Mouse (Mus musculus) spleen, embryonic (tissue): Measurements from ENCODE around the gene Nol4l.

Source experiments
- CTCF ChIA-PET: fragments of 350-600 bp; sonication (Branson Sonifier 250); formaldehyde crosslinking; loops from one replicate; lab custom pipeline; 2022; lab: Charles Lee

The Nol4l gene

DNA sequence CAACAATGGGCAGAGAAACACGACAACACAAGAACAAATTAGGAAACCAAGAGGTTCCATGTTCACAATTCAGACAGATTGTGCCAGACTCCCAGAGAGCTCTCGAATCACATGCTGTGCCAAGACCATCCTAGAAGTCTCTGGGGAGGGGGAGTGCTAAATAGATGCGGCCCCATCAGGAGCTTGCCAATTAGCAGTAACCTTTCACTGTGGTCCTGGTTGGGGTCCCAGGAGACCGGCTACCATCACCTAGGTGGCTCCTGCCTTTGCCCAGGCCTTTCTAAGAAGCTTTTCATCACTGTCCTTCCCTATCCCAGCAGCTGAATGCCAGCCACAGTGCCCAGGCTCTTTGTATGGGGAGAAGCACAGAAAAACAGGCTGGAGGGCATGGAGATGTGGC, 45.7 kb downstream of the Nol4l start:
- CTCF ChIA-PET = no interaction called here

- CTCF ChIA-PET = no interaction called here
Observed at GRCm38 (mm10) chr2:153483118-153483983, 46.4 kb downstream of the Nol4l start.

DNA sequence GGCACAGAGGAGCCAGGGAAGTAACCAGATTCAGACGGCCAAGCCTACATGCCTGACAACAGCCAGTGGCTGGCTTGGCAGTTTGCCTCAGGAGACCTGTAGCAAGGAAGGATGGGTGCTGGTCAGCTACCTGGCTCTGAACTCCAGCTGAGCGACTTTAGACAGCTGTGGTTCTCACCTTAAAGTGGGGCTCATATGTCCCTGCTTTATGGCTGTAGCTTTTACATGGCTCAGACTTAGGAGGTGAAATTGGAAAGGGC, 48.0 kb downstream of the Nol4l start:
- CTCF ChIA-PET = interaction anchor here (0.8 to 2.6 kb wide), 2 partner anchors 71 to 104 kb away, joined by 3 to 9 read pairs; no protein-coding TSS in a partner anchor

GRCm38 (mm10) chr2:153481108-153481860, 48.5 kb downstream of the Nol4l start:
- CTCF ChIA-PET = interaction anchor here (0.6 to 2.6 kb wide), 3 partner anchors 71 to 179 kb away, joined by 3 to 9 read pairs (median 7); no protein-coding TSS in a partner anchor

- CTCF ChIA-PET = interaction anchor here (0.6 to 2.6 kb wide), 3 partner anchors 68 to 107 kb away, joined by 3 to 10 read pairs (median 9); no protein-coding TSS in a partner anchor
Observed at GRCm38 (mm10) chr2:153479486-153479885, 50.3 kb downstream of the Nol4l start.

DNA sequence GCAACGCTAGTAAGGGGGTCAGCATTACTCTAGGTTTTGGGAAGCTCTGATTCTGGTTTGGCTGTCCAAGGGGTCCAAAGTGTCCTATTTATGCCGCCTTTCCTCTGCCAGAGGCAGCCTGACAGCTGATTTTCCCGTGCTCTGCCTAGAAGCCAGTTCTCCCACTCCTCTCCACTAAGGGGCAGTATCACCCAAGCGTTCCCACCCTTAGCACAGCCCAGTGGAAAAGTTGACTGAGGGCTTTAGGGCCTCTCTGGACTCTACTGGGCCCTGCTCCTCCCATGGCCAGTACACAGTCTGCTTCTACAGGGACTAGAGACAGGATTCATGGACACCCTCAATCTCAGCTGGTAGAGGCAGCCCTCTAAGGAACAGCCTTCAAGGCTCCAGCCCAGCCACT, 51.2 kb downstream of the Nol4l start:
- CTCF ChIA-PET = interaction anchor here (0.9 to 2.2 kb wide), 3 partner anchors 22 to 107 kb away, joined by 3 to 10 read pairs (median 5); no protein-coding TSS in a partner anchor

GRCm38 (mm10) chr2:153475114-153476112, 54.4 kb downstream of the Nol4l start:
- CTCF ChIA-PET = interaction anchor here (0.6 kb wide), 1 partner anchor 132 kb away, joined by 4 read pairs; no protein-coding TSS in a partner anchor

DNA sequence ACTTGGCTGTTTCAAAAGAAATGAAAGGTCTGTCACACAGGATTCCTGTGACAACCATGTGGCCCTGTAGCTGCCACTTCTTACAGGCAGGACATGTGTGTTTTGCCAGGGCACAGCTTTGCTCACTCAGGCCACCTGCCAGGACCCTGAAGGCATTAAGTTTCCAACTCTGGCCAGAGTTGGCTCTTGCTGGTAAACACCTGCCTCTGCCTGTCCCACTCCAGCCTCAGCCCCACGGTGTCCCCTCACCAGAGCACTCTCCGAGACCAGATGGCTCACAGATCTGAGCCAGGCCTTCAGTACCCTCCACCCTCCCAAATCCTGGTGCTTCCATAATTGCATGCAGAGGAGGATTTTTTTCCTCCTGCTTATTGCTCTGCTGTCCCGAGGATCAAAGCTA, 58.8 kb downstream of the Nol4l start:
- CTCF ChIA-PET = no interaction called here

DNA sequence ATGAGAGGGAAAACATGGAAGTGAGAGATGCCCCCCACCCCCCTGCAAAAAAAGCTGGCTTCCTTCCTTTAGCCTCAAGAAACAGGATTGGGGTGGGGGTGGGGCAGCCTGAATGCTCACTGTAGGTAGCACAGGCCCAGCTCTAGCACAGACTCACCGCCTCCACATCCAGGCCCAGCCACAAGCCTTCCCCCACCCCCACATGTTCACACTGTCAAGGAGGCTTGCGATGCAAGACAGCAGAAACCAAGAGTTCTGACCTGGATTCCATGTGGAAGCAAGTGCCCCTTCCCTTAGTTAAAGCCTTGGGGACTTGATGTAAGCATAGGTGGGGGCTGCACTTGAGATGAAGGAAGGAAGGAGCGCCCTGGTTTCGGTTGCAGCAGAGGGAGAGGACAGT, 60.0 kb downstream of the Nol4l start:
- CTCF ChIA-PET = no interaction called here

- CTCF ChIA-PET = no interaction called here
Observed at GRCm38 (mm10) chr2:153469317-153469716, 60.5 kb downstream of the Nol4l start.

GRCm38 (mm10) chr2:153467372-153467771, 62.4 kb downstream of the Nol4l start:
- CTCF ChIA-PET = no interaction called here

GRCm38 (mm10) chr2:153463257-153463656, 66.5 kb downstream of the Nol4l start:
- CTCF ChIA-PET = interaction anchor here (0.5 kb wide), 1 partner anchor 15 kb away, joined by 3 read pairs; no protein-coding TSS in a partner anchor

DNA sequence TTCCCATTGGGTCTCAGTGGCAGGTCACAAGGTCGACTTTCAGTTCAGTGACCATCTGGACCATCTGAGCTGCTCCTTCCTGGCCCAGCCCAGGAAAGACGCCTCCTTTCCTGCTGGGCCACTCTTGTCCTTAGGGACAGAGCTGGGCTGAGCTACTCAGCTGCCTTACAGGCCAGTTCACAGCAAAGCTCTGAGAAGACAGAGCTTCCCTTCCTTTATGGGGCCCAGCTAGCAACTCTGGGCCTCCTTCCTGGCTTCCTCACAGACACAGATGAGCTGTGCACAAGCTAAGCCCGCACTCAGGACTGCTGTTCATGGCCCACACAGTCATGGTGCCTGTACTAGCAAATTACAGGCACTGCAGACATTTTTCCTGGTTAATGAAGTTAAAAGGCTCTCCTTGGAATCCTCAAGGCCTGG, 71.7 kb downstream of the Nol4l start:
- CTCF ChIA-PET = no interaction called here

DNA sequence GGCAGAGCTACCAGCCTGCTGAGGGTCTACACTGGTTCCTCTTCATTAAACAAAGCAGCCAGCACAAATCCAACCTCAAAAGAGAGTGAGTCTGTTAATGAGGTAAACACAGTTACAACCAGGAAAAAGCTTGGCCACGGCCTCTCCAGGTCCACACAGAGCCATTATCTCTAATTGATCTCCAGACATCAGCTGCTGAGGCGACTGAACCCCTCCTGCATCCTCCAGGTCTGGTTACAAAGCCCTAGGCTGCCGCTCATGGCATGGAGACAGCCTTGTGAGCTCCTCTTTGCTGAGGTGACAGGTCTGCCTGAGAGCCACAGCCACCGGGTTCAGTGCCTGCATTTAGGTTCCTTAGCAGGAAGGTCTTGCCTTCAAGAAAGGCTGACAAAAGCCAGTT, 72.3 kb downstream of the Nol4l start:
- CTCF ChIA-PET = no interaction called here

- CTCF ChIA-PET = no interaction called here
Observed at GRCm38 (mm10) chr2:153454841-153455506, 74.8 kb downstream of the Nol4l start.

DNA sequence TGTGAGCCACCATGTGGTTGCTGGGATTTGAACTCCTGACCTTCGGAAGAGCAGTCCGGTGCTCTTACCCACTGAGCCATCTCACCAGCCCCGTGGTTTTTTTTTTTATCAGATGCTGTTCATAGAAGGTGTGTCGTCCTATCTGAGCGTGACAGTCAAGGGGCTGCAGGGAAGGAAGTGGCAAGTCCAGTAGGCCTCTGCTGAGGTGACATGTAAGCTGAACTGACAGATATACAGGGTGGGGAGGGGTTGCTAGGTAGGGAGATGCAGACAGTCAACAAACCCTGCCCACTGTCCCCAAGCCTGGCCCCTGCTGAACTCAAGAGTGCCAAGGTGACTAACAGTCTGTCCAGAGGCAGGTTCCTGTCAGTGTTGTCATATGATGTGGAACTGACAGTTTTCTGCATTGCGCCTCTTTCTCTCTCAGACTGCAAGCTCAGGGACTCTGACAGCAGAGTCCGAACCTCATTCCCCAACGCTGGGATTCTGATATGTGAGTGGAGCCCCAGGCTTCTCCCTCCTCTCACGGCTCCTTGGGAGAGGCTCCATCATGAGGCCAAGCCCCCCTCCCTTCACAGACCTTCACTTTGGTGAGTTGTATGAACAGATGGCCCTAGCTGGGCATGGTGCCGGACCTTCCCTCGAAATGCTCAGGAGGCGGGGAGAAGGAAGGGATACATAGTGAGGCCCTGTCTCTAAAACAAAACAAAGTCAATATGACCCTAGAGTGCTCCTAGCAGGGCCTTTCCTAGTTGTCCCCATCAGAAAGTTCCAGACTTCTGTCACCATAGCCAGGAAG, 75.6 kb downstream of the Nol4l start:
- CTCF ChIA-PET = no interaction called here

- CTCF ChIA-PET = interaction anchor here (1.0 kb wide), 1 partner anchor 15 kb away, joined by 3 read pairs; no protein-coding TSS in a partner anchor
Observed at GRCm38 (mm10) chr2:153448519-153448918, 81.3 kb downstream of the Nol4l start.

- CTCF ChIA-PET = interaction anchor here (1.0 kb wide), 1 partner anchor 15 kb away, joined by 3 read pairs; no protein-coding TSS in a partner anchor
Observed at GRCm38 (mm10) chr2:153447719-153448118, 82.1 kb downstream of the Nol4l start.

GRCm38 (mm10) chr2:153446476-153446875, 83.3 kb downstream of the Nol4l start:
- CTCF ChIA-PET = no interaction called here
